Mouse (Mus musculus) ES-Bruce4 (cell line): ENCODE measurements around the gene Dnah7a. TPM values are rescaled to one million over a fixed set of nuclear protein-coding genes. Genes with fewer than 3 reads are reported as not detected.
A peak's percentile ranks its signal among the peaks of the same experiment; 100 is the strongest.
"Not testable (repeated sequence)": the region's sequence is repeated elsewhere in the genome, so short reads cannot be mapped to it uniquely, and the experiment has no call there.

ENCODE experiments used
- H3K27ac ChIP-seq: 2 replicates; pipeline ENCODE4 v1.5.1; 2012; ENCODE audit warnings: low read length, inconsistent platforms; ENCODE audit not compliant: insufficient read depth
- H3K27me3 ChIP-seq: 2 replicates; pipeline ENCODE4 v1.6.1; 2012; ENCODE audit warnings: mild to moderate bottlenecking, low read length, inconsistent platforms; ENCODE audit not compliant: control insufficient read depth, poor library complexity, insufficient read depth, severe bottlenecking
- H3K36me3 ChIP-seq: 2 replicates; pipeline ENCODE4 v1.6.1; 2012; ENCODE audit warnings: inconsistent platforms, mild to moderate bottlenecking, low read length, moderate library complexity; ENCODE audit not compliant: control insufficient read depth, poor library complexity, insufficient read depth, severe bottlenecking
- H3K4me1 ChIP-seq: one replicate; pipeline ENCODE4 v1.8.1; 2011; ENCODE audit warnings: low read length; ENCODE audit not compliant: control insufficient read depth, insufficient read depth
- H3K4me3 ChIP-seq: 2 replicates; pipeline ENCODE4 v1.5.1; 2011; ENCODE audit warnings: low read depth, mild to moderate bottlenecking, low read length
- H3K9ac ChIP-seq: 2 replicates; pipeline ENCODE4 v1.6.1; 2012; ENCODE audit warnings: low read depth, mild to moderate bottlenecking, inconsistent platforms; ENCODE audit not compliant: poor library complexity, severe bottlenecking
- H3K9me3 ChIP-seq: replicated peaks from 2 replicates; pipeline ENCODE4 v1.6.1; 2012; ENCODE audit warnings: mild to moderate bottlenecking, low read length, inconsistent platforms; ENCODE audit not compliant: control insufficient read depth, poor library complexity, insufficient read depth, severe bottlenecking
- CTCF ChIP-seq: IDR thresholded peaks from one replicate; pipeline ENCODE4 v1.8.1; 2011; ENCODE audit warnings: low read depth, low read length
- EP300 ChIP-seq: IDR thresholded peaks from 2 replicates; pipeline ENCODE4 v1.6.1; 2011; ENCODE audit warnings: low read depth, low read length; ENCODE audit not compliant: insufficient read depth
- POLR2A ChIP-seq: IDR thresholded peaks from one replicate; pipeline ENCODE4 v1.8.1; 2011; ENCODE audit warnings: low read length; ENCODE audit not compliant: insufficient read depth
- polyA plus RNA-seq: library from polyadenylated mRNA; stranded (reverse); fragments of >200 nt; gene quantifications from 2 replicates; pipeline ENCODE4 v1.2.4, GENCODE M21; 2011; ENCODE audit warnings: low read depth; ENCODE audit not compliant: missing spikeins, insufficient read depth, insufficient read length

The Dnah7a gene
- polyA plus RNA-seq = 1.8 and 2.2 TPM in 2 replicates

- Histone ChIP-seq H3K36me3 (no peaks in the 10 kb centered on the region), H3K4me1 (no peaks in the 10 kb centered on the region), H3K9ac (peak within 1 kb of the TSS; percentile 9; the same call in 1 of the 2 replicates), H3K9me3 (no peaks in the 10 kb centered on the region), H3K27ac (no peak within 1 kb of the TSS), H3K4me3 (peak within 1 kb of the TSS; percentile 61), H3K27me3 (no peaks in the 10 kb centered on the region)
- TF ChIP-seq EP300 (no peak), CTCF (peak; percentile 66)
Observed at GRCm38 (mm10) chr1:53706431-53707361, at the start of gene Dnah7a. Gene Dnah7a, minus strand, starts transcription at chr1:53706784.

DNA sequence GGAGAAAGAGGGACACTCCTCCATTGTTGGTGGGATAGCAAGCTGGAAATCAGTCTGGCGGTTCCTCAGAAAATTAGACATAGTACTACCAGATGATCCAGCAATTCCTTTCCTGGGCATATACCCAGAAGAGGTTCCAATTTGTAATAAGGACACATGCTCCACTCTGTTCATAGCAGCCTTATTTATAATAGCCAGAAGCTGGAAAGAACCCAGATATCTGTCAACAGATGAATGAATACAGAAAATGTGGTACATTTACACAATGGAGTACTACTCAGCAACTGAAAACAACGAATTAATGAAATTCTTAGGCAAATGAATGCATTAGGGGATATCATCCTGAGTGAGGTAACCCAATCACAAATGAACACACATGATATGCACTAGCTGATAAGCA, 46.9 kb upstream of the Dnah7a start:
- H3K27me3 ChIP-seq, H3K9ac ChIP-seq, H3K4me3 ChIP-seq, H3K27ac ChIP-seq, H3K9me3 ChIP-seq, H3K36me3 ChIP-seq, H3K4me1 ChIP-seq: not testable (repeated sequence)

DNA sequence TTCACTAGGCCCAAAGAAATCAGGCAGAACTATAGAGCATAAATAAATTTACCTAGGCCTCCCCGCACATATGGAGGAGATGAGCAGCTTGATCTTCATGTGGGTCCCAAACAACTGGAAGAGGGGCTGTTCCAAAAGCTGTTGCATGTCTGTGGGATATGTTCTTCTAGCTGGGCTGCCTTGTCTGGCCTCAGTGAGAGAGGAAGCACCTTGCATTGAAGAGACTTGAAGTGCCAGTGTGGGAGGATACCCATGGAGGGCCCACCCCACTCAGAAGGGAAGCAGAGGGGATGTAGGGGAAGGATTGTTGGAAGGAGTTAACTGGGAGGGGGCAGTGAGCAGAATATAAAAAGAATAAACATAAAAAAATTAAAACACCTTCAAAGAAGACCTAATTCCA, 44.6 kb upstream of the Dnah7a start:
- Histone ChIP-seq H3K9me3 (0 out of 2 replicates have a peak, but pooled peaks cover 3% of the 10 kb centered on the region), H3K27me3 (no peaks in the 10 kb centered on the region), H3K27ac (peak overlapping the region; percentile 99), H3K4me1 (no peaks in the 10 kb centered on the region), H3K9ac (peak overlapping the region; percentile 22; the same call in 1 of the 2 replicates), H3K36me3 (no peaks in the 10 kb centered on the region), H3K4me3 (peak overlapping the region; percentile 45; the same call in 1 of the 2 replicates)
- peak; percentile 72; the same call in 1 of the 2 replicates for TF ChIP-seq EP300
- no peak for TF ChIP-seq POLR2A

GRCm38 (mm10) chr1:53750697-53751096, 44.1 kb upstream of the Dnah7a start:
- H3K9ac ChIP-seq, H3K36me3 ChIP-seq, H3K4me3 ChIP-seq, H3K4me1 ChIP-seq, H3K27me3 ChIP-seq, H3K9me3 ChIP-seq: not testable (repeated sequence)
- peak overlapping the region; percentile 91 for H3K27ac ChIP-seq

- peak; percentile 98 for TF ChIP-seq EP300
- H3K4me3 ChIP-seq, H3K36me3 ChIP-seq: not testable (repeated sequence)
Observed at GRCm38 (mm10) chr1:53749881-53750385, 43.3 kb upstream of the Dnah7a start.

GRCm38 (mm10) chr1:53748571-53748970, 42.0 kb upstream of the Dnah7a start:
- Histone ChIP-seq H3K27ac (peak overlapping the region; percentile 63; the same call in 1 of the 2 replicates), H3K4me3 (peak overlapping the region; percentile 28; the same call in 1 of the 2 replicates)

More at GRCm38 (mm10) chr1:53749881-53750385, 43.3 kb upstream of the Dnah7a start:
- H3K9me3 ChIP-seq, H3K27me3 ChIP-seq, H3K9ac ChIP-seq, H3K4me1 ChIP-seq: not testable (repeated sequence)
- H3K27ac ChIP-seq = 0 out of 2 replicates have a peak overlapping the region, but pooled peaks have one; percentile 56

More at GRCm38 (mm10) chr1:53748571-53748970, 42.0 kb upstream of the Dnah7a start:
- Histone ChIP-seq H3K4me1 (no peaks in the 10 kb centered on the region), H3K27me3 (no peaks in the 10 kb centered on the region), H3K9me3 (peaks cover 13% of the 10 kb centered on the region), H3K36me3 (no peaks in the 10 kb centered on the region), H3K9ac (peak overlapping the region; percentile 33)
- no peak for TF ChIP-seq POLR2A
- peak; percentile 41; the same call in 1 of the 2 replicates for TF ChIP-seq EP300
- peak; percentile 25 for TF ChIP-seq CTCF
